Mouse (Mus musculus) lung, embryonic 14.5 days (tissue): ENCODE measurements around the gene Olfr960. TPM values are rescaled to one million over a fixed set of nuclear protein-coding genes. Genes with fewer than 3 reads are reported as not detected.

Source experiments
- ATAC-seq: fragments of 200-750 bp; cut with Nextera tagmentation; 2 replicates; pipeline ENCODE4 v1.8.0; 2017; ENCODE audit warnings: mild to moderate bottlenecking, moderate TSS enrichment, moderate library complexity; ENCODE audit not compliant: insufficient read depth
- DNase-seq: peaks from one replicate; pipeline ENCODE4 v3.0.0-alpha.2; 2015
- H3K27ac ChIP-seq: fragments of 300-500 bp; sonication (generic); 2 replicates; pipeline ENCODE4 v1.5.1; 2014; ENCODE audit warnings: low read depth, mild to moderate bottlenecking, moderate library complexity
- H3K27me3 ChIP-seq: fragments of 300-500 bp; sonication (generic); 2 replicates; pipeline ENCODE4 v1.6.1; 2014; ENCODE audit warnings: low read length, control low read depth; ENCODE audit not compliant: insufficient read depth
- H3K36me3 ChIP-seq: fragments of 300-500 bp; sonication (generic); 2 replicates; pipeline ENCODE4 v1.6.1; 2014; ENCODE audit warnings: control low read depth; ENCODE audit not compliant: insufficient read depth
- H3K4me1 ChIP-seq: fragments of 300-500 bp; sonication (generic); 2 replicates; pipeline ENCODE4 v1.6.1; 2014; ENCODE audit warnings: antibody characterized with exemption, control low read depth; ENCODE audit not compliant: insufficient read depth
- H3K4me2 ChIP-seq: fragments of 300-500 bp; sonication (generic); 2 replicates; pipeline ENCODE4 v1.6.1; 2014; ENCODE audit warnings: mild to moderate bottlenecking
- H3K4me3 ChIP-seq: fragments of 300-500 bp; sonication (generic); 2 replicates; pipeline ENCODE4 v1.5.1; 2014; ENCODE audit warnings: low read depth, low read length
- H3K9ac ChIP-seq: fragments of 300-500 bp; sonication (generic); 2 replicates; pipeline ENCODE4 v1.6.1; 2014
- H3K9me3 ChIP-seq: fragments of 300-500 bp; sonication (generic); 2 replicates; pipeline ENCODE4 v1.6.1; 2016; ENCODE audit warnings: low read depth, low read length, control low read depth
- CTCF ChIP-seq: IDR thresholded peaks from 2 replicates; pipeline ENCODE4 v1.5.1; 2016; ENCODE audit warnings: antibody characterized with exemption, low read depth
- WGBS: fragments of 180-500 bp; shearing (Covaris S2); extraction: QIAGEN DNeasy Blood & Tissue Kit; methylation state at CpG from one replicate; pipeline ENCODE4 v1.1.7; 2014; 5-methylcytosine and 5-hydroxymethylcytosine counted together
- polyA plus RNA-seq: library from polyadenylated mRNA; unstranded; fragments of >200 nt; fragmentation: Nextera tagmentation; extraction: Ambion mirVana; gene quantifications from 2 replicates; pipeline ENCODE4 v1.2.1, GENCODE M21; 2014

Olfr960 gene
- polyA plus RNA-seq, 1 experiment from 2014 or later = not detected

GRCm38 (mm10) chr9:39610355-39610754 is 10.8 kb upstream of the Olfr960 start, which contains the start of gene Olfr148:
Gene Olfr148, plus strand, starts transcription at chr9:39610655.
- Histone ChIP-seq H3K4me2 (no peak within 1 kb of the TSS), H3K27ac (no peak within 1 kb of the TSS), H3K4me3 (no peak within 1 kb of the TSS), H3K9me3 (no peaks in the 10 kb centered on the region), H3K27me3 (no peaks in the 10 kb centered on the region), H3K36me3 (no peaks in the 10 kb centered on the region), H3K4me1 (no peaks in the 10 kb centered on the region), H3K9ac (no peak within 1 kb of the TSS)
- DNase-seq (no peak), ATAC-seq (no peak)
- 72% methylated on average over 3 of the region's 3 CpGs for WGBS
- no peak for TF ChIP-seq CTCF

- no peaks in the 10 kb centered on the region for H3K9me3 ChIP-seq
- H3K27ac ChIP-seq = no peak overlapping the region
- H3K4me2 ChIP-seq = no peak overlapping the region
- H3K4me1 ChIP-seq = no peaks in the 10 kb centered on the region
- no peak overlapping the region for H3K4me3 ChIP-seq
- 62% methylated on average over 1 of the region's 1 CpGs for WGBS
- TF ChIP-seq CTCF = peak; percentile 61
- H3K27me3 ChIP-seq = no peaks in the 10 kb centered on the region
- no peaks in the 10 kb centered on the region for H3K36me3 ChIP-seq
- DNase-seq = peak; percentile 63
- no peak for ATAC-seq
- H3K9ac ChIP-seq = no peak overlapping the region
Measured at GRCm38 (mm10) chr9:39611953-39612352, 9.2 kb upstream of the Olfr960 start.

GRCm38 (mm10) chr9:39623783-39624182 is 2.6 kb downstream of the Olfr960 start:
- no peaks in the 10 kb centered on the region for H3K36me3 ChIP-seq
- no peaks in the 10 kb centered on the region for H3K9me3 ChIP-seq
- no peak for DNase-seq
- TF ChIP-seq CTCF = no peak
- no peaks in the 10 kb centered on the region for H3K27me3 ChIP-seq
- no peak overlapping the region for H3K9ac ChIP-seq
- no peaks in the 10 kb centered on the region for H3K4me1 ChIP-seq
- H3K27ac ChIP-seq = no peak overlapping the region
- no peak overlapping the region for H3K4me2 ChIP-seq
- H3K4me3 ChIP-seq = no peak overlapping the region
- WGBS = 85% methylated on average over 3 of the region's 3 CpGs
- ATAC-seq = no peak

- no peak overlapping the region for H3K9ac ChIP-seq
- ATAC-seq (no peak), DNase-seq (no peak)
- TF ChIP-seq CTCF = no peak
- 55% methylated on average over 2 of the region's 2 CpGs for WGBS
- no peaks in the 10 kb centered on the region for H3K4me1 ChIP-seq
- H3K9me3 ChIP-seq = no peaks in the 10 kb centered on the region
- H3K27ac ChIP-seq = no peak overlapping the region
- H3K27me3 ChIP-seq = no peaks in the 10 kb centered on the region
- H3K4me2 ChIP-seq = no peak overlapping the region
- H3K36me3 ChIP-seq = no peaks in the 10 kb centered on the region
- H3K4me3 ChIP-seq = no peak overlapping the region
Measured at GRCm38 (mm10) chr9:39624711-39625110, 3.5 kb downstream of the Olfr960 start.

- WGBS = 48% methylated on average over 2 of the region's 2 CpGs
- Histone ChIP-seq H3K4me3 (no peak overlapping the region), H3K9me3 (no peaks in the 10 kb centered on the region), H3K4me2 (no peak overlapping the region), H3K4me1 (no peaks in the 10 kb centered on the region), H3K27me3 (no peaks in the 10 kb centered on the region), H3K36me3 (no peaks in the 10 kb centered on the region), H3K9ac (no peak overlapping the region), H3K27ac (no peak overlapping the region)
- TF ChIP-seq CTCF = no peak
- ATAC-seq = no peak
- no peak for DNase-seq
Measured at GRCm38 (mm10) chr9:39629069-39629468, 7.9 kb downstream of the Olfr960 start.

- Histone ChIP-seq H3K27ac (no peak overlapping the region), H3K36me3 (no peaks in the 10 kb centered on the region), H3K4me3 (no peak overlapping the region), H3K27me3 (no peaks in the 10 kb centered on the region), H3K4me2 (no peak overlapping the region), H3K9me3 (no peaks in the 10 kb centered on the region), H3K4me1 (no peaks in the 10 kb centered on the region), H3K9ac (no peak overlapping the region)
- DNase-seq = no peak
- 30% methylated on average over 4 of the region's 4 CpGs for WGBS
- ATAC-seq = no peak
- no peak for TF ChIP-seq CTCF
Measured at GRCm38 (mm10) chr9:39633913-39634594, 12.9 kb downstream of the Olfr960 start.

GRCm38 (mm10) chr9:39644785-39645184 is 23.6 kb downstream of the Olfr960 start, which contains the start of gene Olfr961:
Gene Olfr961, plus strand, starts transcription at chr9:39645085.
- DNase-seq = no peak
- Histone ChIP-seq H3K9ac (no peak within 1 kb of the TSS), H3K4me2 (no peak within 1 kb of the TSS), H3K9me3 (no peaks in the 10 kb centered on the region), H3K4me3 (no peak within 1 kb of the TSS), H3K36me3 (no peaks in the 10 kb centered on the region), H3K27me3 (no peaks in the 10 kb centered on the region), H3K27ac (no peak within 1 kb of the TSS), H3K4me1 (no peaks in the 10 kb centered on the region)
- no peak for ATAC-seq
- no peak for TF ChIP-seq CTCF
